ENCODE assay signal across 43 mouse cellular contexts in genomic region chr7:44674511-44674910, GRCm38 (mm10). TPM values are rescaled to one million over a fixed set of nuclear protein-coding genes. Genes with fewer than 3 reads are reported as not detected.
DNase-seq lines count a peak whose midpoint lies in the region; ATAC-seq and TF ChIP-seq lines count a peak whose summit lies in the region.
"Had no signal": no experiment of that assay in that cellular context is flagged by ENCODE, and none has a peak within 500 bp of the region (broad histone marks: within the 10 kb centered on the region; RNA-seq: fewer than 3 reads in every experiment).

No protein-coding gene starts in this region.

- no peak overlapping the region for H3K27ac ChIP-seq in hindbrain, postnatal 0 days
- H3K27ac ChIP-seq in hindbrain, embryonic 12.5 days = no peak overlapping the region
- H3K27ac ChIP-seq in lung, embryonic 14.5 days (ENCODE audit: low read depth) = no peak overlapping the region
- no peak overlapping the region for H3K27ac ChIP-seq in MEL (ENCODE audit: control insufficient read depth, low read depth, low read length)
- H3K27ac ChIP-seq: embryonic facial prominence, embryonic 10.5 days; embryonic facial prominence, embryonic 15.5 days; forebrain, embryonic 12.5 days; heart, embryonic 13.5 days; hindbrain, embryonic 10.5 days; intestine, embryonic 15.5 days; limb, embryonic 13.5 days; liver, embryonic 12.5 days; midbrain, embryonic 15.5 days had no signal

- H3K4me3 ChIP-seq in hindbrain, postnatal 0 days (ENCODE audit: low read length) = no peak overlapping the region
- no peak overlapping the region for H3K4me3 ChIP-seq in hindbrain, embryonic 12.5 days
- H3K4me3 ChIP-seq in lung, embryonic 14.5 days (ENCODE audit: low read depth, low read length) = no peak overlapping the region
- no peak overlapping the region for H3K4me3 ChIP-seq in MEL (ENCODE audit: control insufficient read depth in 1 of 2, insufficient read depth in 1 of 2, low read depth in 2 of 2, low read length in 2 of 2)
- H3K4me3 ChIP-seq: embryonic facial prominence, embryonic 10.5 days; embryonic facial prominence, embryonic 15.5 days; forebrain, embryonic 12.5 days; heart, embryonic 13.5 days; hindbrain, embryonic 10.5 days; intestine, embryonic 15.5 days; limb, embryonic 13.5 days; liver, embryonic 12.5 days; midbrain, embryonic 15.5 days had no signal

- H3K36me3 ChIP-seq in hindbrain, postnatal 0 days (ENCODE audit: insufficient read depth, low read length) = no peaks in the 10 kb centered on the region
- no peaks in the 10 kb centered on the region for H3K36me3 ChIP-seq in hindbrain, embryonic 12.5 days
- H3K36me3 ChIP-seq in lung, embryonic 14.5 days (ENCODE audit: insufficient read depth) = no peaks in the 10 kb centered on the region
- no peaks in the 10 kb centered on the region for H3K36me3 ChIP-seq in MEL (ENCODE audit: control insufficient read depth in 1 of 2, insufficient read depth in 2 of 2, low read length in 2 of 2)
- H3K36me3 ChIP-seq: embryonic facial prominence, embryonic 10.5 days; embryonic facial prominence, embryonic 15.5 days; forebrain, embryonic 12.5 days; heart, embryonic 13.5 days; hindbrain, embryonic 10.5 days; intestine, embryonic 15.5 days; limb, embryonic 13.5 days; liver, embryonic 12.5 days; midbrain, embryonic 15.5 days had no signal

- no peaks in the 10 kb centered on the region for H3K79me2 ChIP-seq in MEL (ENCODE audit: control insufficient read depth, insufficient read depth, low read length, poor library complexity)

- no peak for TF ChIP-seq RAD21 in MEL (IDR thresholded peaks at IDR 0.05; ENCODE audit: low read depth, low read length)

- no peak for ATAC-seq in hindbrain, postnatal 0 days
- no peak for ATAC-seq in hindbrain, embryonic 12.5 days (ENCODE audit: low FRiP score)
- ATAC-seq in lung, embryonic 14.5 days (ENCODE audit: insufficient read depth) = no peak
- ATAC-seq: activated CD4-positive, CD25-positive, alpha-beta regulatory T cell, adult 4 months; hindbrain, embryonic 16.5 days; intestine, embryonic 15.5 days; liver, embryonic 12.5 days; midbrain, embryonic 15.5 days had no signal

- no peaks in the 10 kb centered on the region for H3K9me3 ChIP-seq in hindbrain, postnatal 0 days (ENCODE audit: low read length)
- 0 out of 2 replicates have a peak, but pooled peaks cover 5% of the 10 kb centered on the region for H3K9me3 ChIP-seq in hindbrain, embryonic 12.5 days (replicated peaks)
- no peaks in the 10 kb centered on the region; the same call in 1 of the 2 replicates for H3K9me3 ChIP-seq in lung, embryonic 14.5 days (ENCODE audit: low read depth, low read length)
- no peaks in the 10 kb centered on the region for H3K9me3 ChIP-seq in MEL (replicated peaks; ENCODE audit: insufficient read depth, low read length)
- H3K9me3 ChIP-seq: embryonic facial prominence, embryonic 15.5 days; heart, embryonic 13.5 days; intestine, embryonic 15.5 days; midbrain, embryonic 15.5 days had no signal

- WGBS in hindbrain, postnatal 0 days = 77% methylated on average over 4 of the region's 4 CpGs
- 66% methylated on average over 4 of the region's 4 CpGs for WGBS in hindbrain, embryonic 12.5 days
- WGBS in lung, embryonic 14.5 days = 71% methylated on average over 4 of the region's 4 CpGs

- H3K9ac ChIP-seq in hindbrain, postnatal 0 days (replicated peaks; ENCODE audit: low read length) = no peak overlapping the region
- no peak overlapping the region for H3K9ac ChIP-seq in hindbrain, embryonic 12.5 days
- no peak overlapping the region for H3K9ac ChIP-seq in lung, embryonic 14.5 days
- H3K9ac ChIP-seq in MEL (ENCODE audit: control insufficient read depth, low read depth, low read length, poor library complexity, severe bottlenecking) = no peak overlapping the region
- H3K9ac ChIP-seq: embryonic facial prominence, embryonic 15.5 days; forebrain, embryonic 12.5 days; heart, embryonic 13.5 days; intestine, embryonic 15.5 days; limb, embryonic 13.5 days; liver, embryonic 12.5 days; midbrain, embryonic 15.5 days had no signal

- TF ChIP-seq CTCF in hindbrain, postnatal 0 days (IDR thresholded peaks at IDR 0.05; ENCODE audit: low read depth) = peak; percentile 30; the same call in 1 of the 2 replicates
- peak; percentile 22; the same call in 1 of the 2 replicates for TF ChIP-seq CTCF in lung, embryonic 14.5 days (IDR thresholded peaks at IDR 0.05; ENCODE audit: low read depth)
- TF ChIP-seq CTCF in MEL (IDR thresholded peaks at IDR 0.05 in 2 of 3, conservative IDR thresholded peaks at IDR 0.05 in 1 of 3; ENCODE audit: control insufficient read depth in 1 of 3, insufficient read depth in 1 of 3, low read depth in 2 of 3, low read length in 3 of 3, poor library complexity in 1 of 3, severe bottlenecking in 1 of 3) = peak; percentile 7 to 41 (median 14); a peak in 4 of 6 replicates

- H3K4me1 ChIP-seq in hindbrain, postnatal 0 days (ENCODE audit: insufficient read depth, low read length) = peaks cover 9% of the 10 kb centered on the region; the same call in 1 of the 2 replicates
- H3K4me1 ChIP-seq in hindbrain, embryonic 12.5 days = peaks cover 7% of the 10 kb centered on the region
- H3K4me1 ChIP-seq in lung, embryonic 14.5 days (ENCODE audit: insufficient read depth) = no peaks in the 10 kb centered on the region; the same call in 1 of the 2 replicates
- no peaks in the 10 kb centered on the region for H3K4me1 ChIP-seq in MEL (ENCODE audit: control insufficient read depth in 1 of 2, insufficient read depth in 2 of 2, low read length in 2 of 2)

- TF ChIP-seq POLR2A in MEL (IDR thresholded peaks at IDR 0.05; ENCODE audit: control insufficient read depth in 1 of 2, insufficient read depth in 1 of 2, low read depth in 1 of 2, low read length in 2 of 2, poor library complexity in 1 of 2) = no peak

- no peaks in the 10 kb centered on the region for H3K27me3 ChIP-seq in hindbrain, postnatal 0 days (ENCODE audit: insufficient read depth, low read length)
- H3K27me3 ChIP-seq in hindbrain, embryonic 12.5 days = peaks cover 23% of the 10 kb centered on the region
- H3K27me3 ChIP-seq in lung, embryonic 14.5 days (ENCODE audit: insufficient read depth, low read length) = peaks cover 9% of the 10 kb centered on the region
- no peaks in the 10 kb centered on the region for H3K27me3 ChIP-seq in MEL (ENCODE audit: control insufficient read depth in 1 of 2, insufficient read depth in 2 of 2, low read length in 2 of 2)

- TF ChIP-seq EP300 in MEL (IDR thresholded peaks at IDR 0.05; ENCODE audit: low read depth in 1 of 2, low read length in 2 of 2) = no peak

- H3K4me2 ChIP-seq in hindbrain, postnatal 0 days (ENCODE audit: low read depth, low read length) = no peak overlapping the region
- H3K4me2 ChIP-seq in hindbrain, embryonic 12.5 days (replicated peaks) = no peak overlapping the region
- no peak overlapping the region for H3K4me2 ChIP-seq in lung, embryonic 14.5 days
- H3K4me2 ChIP-seq: embryonic facial prominence, embryonic 15.5 days; forebrain, embryonic 12.5 days; heart, embryonic 13.5 days; intestine, embryonic 15.5 days; limb, embryonic 13.5 days; liver, embryonic 12.5 days; midbrain, embryonic 15.5 days had no signal

- no peak for DNase-seq in hindbrain, postnatal 0 days (ENCODE audit: low spot score)
- DNase-seq in lung, embryonic 14.5 days = no peak
- no peak for DNase-seq in lung, postnatal 14 days
- DNase-seq in MEL (ENCODE audit: low read depth, low spot score) = no peak
- DNase-seq in thymus, postnatal 14 days = no peak
- DNase-seq in cerebellum, postnatal 36 days = no peak
- DNase-seq: adrenal gland, adult 2 months; adrenal gland, postnatal 36 days; cerebellum, adult 2 months; cerebellum, postnatal 14 days; heart, postnatal 10 days; kidney, adult 9 months; kidney, postnatal 25 days; lung, adult 18-20 months; lung, postnatal 10 days; right cerebral cortex, adult 18-20 months; right cerebral cortex, postnatal 4 days; thymus, adult 2 months; thymus, postnatal 4 days had no signal

TF ChIP-seq in MEL, 35 proteins besides CTCF, POLR2A, EP300 and RAD21:
- TF ChIP-seq POLR2AphosphoS5 (IDR thresholded peaks at IDR 0.05; ENCODE audit: borderline replicate concordance, low read depth, low read length) (no peak), NELFE (IDR thresholded peaks at IDR 0.05; ENCODE audit: low read depth, low read length) (no peak), JUND (IDR thresholded peaks at IDR 0.05; ENCODE audit: low read depth, low read length) (no peak), POLR2AphosphoS2 (IDR thresholded peaks at IDR 0.05; ENCODE audit: low read length) (no peak)

RNA-seq across cellular contexts. Expression of gene Myh14, which starts 3.9 kb away (rescaled TPM):
- 9.7 and 10.9 TPM in 2 replicates for total RNA-seq in hindbrain, postnatal 0 days (2014; rRNA removed)
- polyA plus RNA-seq in hindbrain, postnatal 0 days (2015; fragmentation: Nextera tagmentation; extraction: Ambion mirVana) = 9.3 and 10.6 TPM in 2 replicates
- 3.9 and 4.3 TPM in 2 replicates for polyA plus RNA-seq in hindbrain, embryonic 12.5 days (2016; fragmentation: Nextera tagmentation; extraction: Ambion mirVana)
- polyA plus RNA-seq in lung, embryonic 14.5 days (2014; fragmentation: Nextera tagmentation; extraction: Ambion mirVana) = 33.6 and 37.3 TPM in 2 replicates
- under 0.01 and 0.07 TPM in 2 replicates for total RNA-seq in MEL (2012; rRNA removed)
- polyA plus RNA-seq in MEL (2012; ENCODE audit: insufficient read depth in 1 of 2, insufficient read length in 2 of 2, low read depth in 1 of 2, low replicate concordance in 2 of 2, missing spikeins in 1 of 2) = under 1 TPM in 1 of 2 experiments, not detected in 1; 0.08 TPM
- total RNA-seq: neutrophil, adult 5-6 weeks had no signal

RNA-seq across cellular contexts. Expression of gene Izumo2, which starts 34.0 kb away (rescaled TPM):
- total RNA-seq in hindbrain, postnatal 0 days (2014; rRNA removed) = not detected in 2 replicates
- not detected in 2 replicates for polyA plus RNA-seq in hindbrain, postnatal 0 days (2015; fragmentation: Nextera tagmentation; extraction: Ambion mirVana)
- polyA plus RNA-seq in hindbrain, embryonic 12.5 days (2016; fragmentation: Nextera tagmentation; extraction: Ambion mirVana) = not detected in 2 replicates
- not detected in 2 replicates for polyA plus RNA-seq in lung, embryonic 14.5 days (2014; fragmentation: Nextera tagmentation; extraction: Ambion mirVana)
- not detected in 2 replicates for total RNA-seq in MEL (2012; rRNA removed)
- not detected for polyA plus RNA-seq in MEL (2012; ENCODE audit: insufficient read depth in 1 of 2, insufficient read length in 2 of 2, low read depth in 1 of 2, low replicate concordance in 2 of 2, missing spikeins in 1 of 2)
- total RNA-seq: adrenal gland, adult 2 months; adrenal gland, postnatal 36 days; CH12.LX; gastrocnemius, adult 18-20 months; gastrocnemius, postnatal 4 days; heart, adult 8-10 months; heart, postnatal 10 days; layer of hippocampus, adult 18-20 months; layer of hippocampus, postnatal 25 days; left cerebral cortex, adult 8-10 months; left cerebral cortex, postnatal 36 days; neutrophil, adult 5-6 weeks had no signal
- polyA plus RNA-seq: activated CD4-positive, CD25-positive, alpha-beta regulatory T cell, adult 4 months; adrenal gland, adult 2 months; C2C12; cerebellum, adult 2 months; embryonic facial prominence, embryonic 10.5 days; embryonic facial prominence, embryonic 15.5 days; forebrain, embryonic 12.5 days; heart, embryonic 13.5 days; hindbrain, embryonic 10.5 days; hindbrain, embryonic 16.5 days; intestine, embryonic 15.5 days; limb, embryonic 13.5 days; liver, embryonic 12.5 days; midbrain, embryonic 15.5 days; neural tube, embryonic 11.5 days; spleen, adult 2 months; thymus, adult 2 months had no signal
